Mouse (Mus musculus) T-cell, adult 2 months (primary cell): Measurements from ENCODE around the gene Rabggtb.
"Not testable (repeated sequence)": the region's sequence is repeated elsewhere in the genome, so short reads cannot be mapped to it uniquely, and the experiment has no call there.

Experiments used
- DNase-seq: peaks from one replicate; pipeline ENCODE4 v3.0.0; 2022; ENCODE audit warnings: low spot score

The Rabggtb gene

GRCm38 (mm10) chr3:153864636-153865429 lies 48.0 kb downstream of the Rabggtb start:
- no peak for DNase-seq

GRCm38 (mm10) chr3:153863816-153864215 lies 49.0 kb downstream of the Rabggtb start:
- peak; percentile 36 for DNase-seq

- DNase-seq = not testable (repeated sequence)
These were observed 52.4 kb downstream of the Rabggtb start for GRCm38 (mm10) chr3:153860392-153860791.

- no peak for DNase-seq
These were observed 54.3 kb downstream of the Rabggtb start for GRCm38 (mm10) chr3:153858350-153859001.
